Mouse (Mus musculus) liver, postnatal 0 days (tissue): ENCODE measurements around the gene Dnm1.

Source experiments
- CTCF ChIP-seq: sonication (generic); IDR thresholded peaks from 2 replicates; pipeline ENCODE4 v1.5.1; 2016; ENCODE audit warnings: antibody characterized with exemption, low read depth
- EP300 ChIP-seq: IDR thresholded peaks from 2 replicates; pipeline ENCODE4 v1.6.1; 2016; ENCODE audit warnings: antibody characterized with exemption, low read depth, mild to moderate bottlenecking

GRCm38 (mm10) chr2:32310096-32310845 lies 42.9 kb downstream of the Dnm1 start:
- TF ChIP-seq CTCF (no peak), EP300 (no peak)
